Mouse (Mus musculus) heart, adult 2 months (tissue): ENCODE measurements around the gene 2210407C18Rik.

Experiments
- CTCF ChIP-seq: fragments of 200-600 bp; IDR thresholded peaks from 2 replicates; pipeline ENCODE4 v1.8.1; 2022; ENCODE audit warnings: antibody characterized with exemption, mild to moderate bottlenecking, moderate library complexity
- POLR2A ChIP-seq: fragments of 200-500 bp; IDR thresholded peaks from 2 replicates; pipeline ENCODE4 v1.6.1; 2011; ENCODE audit warnings: mild to moderate bottlenecking, low read depth, low read length, control low read depth; ENCODE audit not compliant: insufficient read depth

DNA sequence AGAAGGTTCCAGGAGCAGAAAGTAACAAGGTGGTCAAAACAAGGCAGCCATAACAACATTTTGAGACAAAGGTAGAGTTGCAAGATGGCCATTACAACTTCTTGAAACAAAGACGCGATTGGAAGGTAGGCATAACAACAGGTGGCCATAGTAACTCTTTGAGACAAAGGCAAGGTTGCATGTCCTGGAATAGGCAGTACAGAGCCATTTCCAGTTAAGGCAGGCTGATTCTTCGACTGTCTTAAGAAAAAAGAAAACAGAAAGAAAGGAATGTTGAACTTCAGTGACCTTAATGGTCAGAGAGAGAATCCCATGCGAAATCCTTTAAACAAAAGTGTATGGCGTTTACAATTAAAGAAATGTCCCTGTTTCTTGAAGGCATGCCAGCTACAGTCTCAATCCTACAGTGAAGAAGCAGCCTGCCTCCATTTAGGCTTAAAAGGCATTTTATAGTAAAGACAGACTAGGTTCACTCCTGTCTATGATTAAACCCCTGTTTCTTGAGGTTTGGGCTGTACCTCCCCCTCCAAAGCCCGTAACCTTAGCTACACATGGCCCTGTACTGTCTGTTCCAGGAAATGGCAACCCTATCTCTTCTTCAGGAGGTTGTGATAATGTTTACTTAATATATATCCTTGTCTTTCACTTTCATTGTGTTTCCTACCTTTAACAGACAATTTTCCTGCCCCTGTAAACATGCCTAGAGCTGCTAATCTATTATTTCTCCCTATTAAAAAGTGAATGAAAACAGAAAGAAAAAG lies 12.9 kb downstream of the 2210407C18Rik start:
- TF ChIP-seq CTCF (no peak), POLR2A (no peak)
